Mouse (Mus musculus) E14TG2a.4 (cell line): Measurements from ENCODE around the gene Taar7d.

Source experiments
- CTCF ChIP-seq: conservative IDR thresholded peaks from 2 replicates; pipeline ENCODE4 v1.5.1; 2014; ENCODE audit warnings: low read length
- NANOG ChIP-seq: IDR thresholded peaks from 2 replicates; pipeline ENCODE4 v1.6.1; 2014; ENCODE audit warnings: borderline replicate concordance, low read length, mixed read lengths
- POU5F1 ChIP-seq: IDR thresholded peaks from 2 replicates; pipeline ENCODE4 v1.6.1; 2014; ENCODE audit warnings: low read length, borderline replicate concordance

DNA sequence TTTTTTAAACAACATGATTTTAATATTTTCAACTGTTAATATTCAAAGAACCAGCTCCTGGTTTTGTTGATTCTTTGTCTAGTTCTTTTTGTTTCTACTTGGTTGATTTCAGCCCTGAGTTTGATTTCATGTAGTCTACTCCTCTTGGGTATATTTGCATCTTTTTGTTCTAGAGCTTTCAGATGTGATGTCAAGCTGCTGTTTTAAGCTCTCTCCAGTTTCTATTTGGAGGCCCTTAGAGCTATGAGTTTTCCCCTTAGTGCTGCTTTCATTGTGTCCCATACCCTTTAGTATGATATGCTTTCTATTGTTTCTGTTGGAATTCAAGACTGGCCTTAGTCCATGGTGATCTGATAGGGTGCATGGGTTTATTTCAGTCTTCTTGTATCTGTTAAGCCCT lies 4.3 kb downstream of the Taar7d start:
- TF ChIP-seq CTCF: no peak
- no peak for TF ChIP-seq NANOG
- TF ChIP-seq POU5F1: no peak
